Mouse (Mus musculus) mouse embryonic stem cell (cell line): Measurements from ENCODE around the gene Ube2o.
"Not testable (repeated sequence)": the region's sequence is repeated elsewhere in the genome, so short reads cannot be mapped to it uniquely, and the experiment has no call there.

ENCODE experiments used
- in situ Hi-C, 2 experiments: fragments of 300-500 bp; cut with MboI; formaldehyde crosslinking; loops; 1 replicate in 1 of 2; 3 replicates in 1 of 2; pipeline ENCODE4 v1.14.3; 2019 to 2020; ENCODE audit warnings: low sequenced_read_pairs in 2 of 2, low pct_unique_long_range_greater_than_20kb in 1 of 2, mixed read lengths in 1 of 2; ENCODE audit not compliant: unreplicated experiment in 1 of 2

Gene Ube2o

DNA sequence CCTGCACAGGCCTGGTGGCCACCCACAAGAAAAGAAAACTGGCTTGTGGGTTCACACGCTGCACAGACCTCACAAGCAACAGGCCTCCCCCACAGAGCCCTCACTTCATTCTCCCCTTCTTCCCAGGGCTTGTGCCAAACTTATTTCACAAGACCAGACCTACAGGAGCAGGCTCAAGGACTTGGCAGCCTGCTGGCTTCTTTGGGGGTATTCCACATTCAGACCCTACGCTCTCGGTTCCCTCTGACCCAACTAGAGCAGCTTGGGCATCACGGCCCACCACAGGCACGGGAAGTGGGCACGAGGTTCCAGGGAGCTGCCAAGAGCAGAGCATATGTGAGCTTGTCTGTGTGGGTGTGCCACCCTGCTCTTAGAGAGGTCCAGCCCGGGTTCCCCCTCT is 36.4 kb upstream of the Ube2o start:
- in situ Hi-C loops = no loop called here

DNA sequence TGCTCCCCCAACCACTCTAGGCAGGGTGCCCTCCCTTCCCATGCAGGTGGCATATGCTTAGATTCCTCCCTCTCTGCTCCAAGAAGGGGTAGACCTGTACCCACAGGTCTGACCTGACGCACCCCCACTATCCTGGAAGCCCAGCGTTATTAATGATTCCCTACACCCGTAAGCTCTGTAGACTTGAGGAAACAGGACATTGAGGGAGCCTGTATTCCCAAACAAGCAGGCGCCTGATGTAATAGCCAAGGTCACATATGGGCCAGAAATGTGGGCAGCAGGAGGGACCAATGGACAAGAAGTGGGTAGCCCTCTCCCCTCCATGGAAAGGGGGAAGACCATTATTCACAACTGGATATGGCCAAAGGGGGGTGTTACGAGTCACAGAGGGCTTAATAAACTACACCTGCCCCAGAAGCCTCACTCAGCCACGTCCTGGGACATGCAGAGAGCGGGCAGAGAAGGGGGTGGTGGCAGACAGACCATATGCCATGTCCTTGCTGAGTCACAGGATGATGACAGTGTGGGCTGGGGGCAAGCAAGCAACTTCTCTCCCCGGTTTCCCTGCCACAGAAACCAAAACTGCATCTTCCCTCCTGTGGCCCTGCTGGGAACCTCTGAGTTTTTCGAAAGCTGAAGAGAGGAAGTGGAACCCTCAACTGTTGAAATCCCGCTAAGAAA is 35.3 kb upstream of the Ube2o start:
- in situ Hi-C loops = no loop called here

DNA sequence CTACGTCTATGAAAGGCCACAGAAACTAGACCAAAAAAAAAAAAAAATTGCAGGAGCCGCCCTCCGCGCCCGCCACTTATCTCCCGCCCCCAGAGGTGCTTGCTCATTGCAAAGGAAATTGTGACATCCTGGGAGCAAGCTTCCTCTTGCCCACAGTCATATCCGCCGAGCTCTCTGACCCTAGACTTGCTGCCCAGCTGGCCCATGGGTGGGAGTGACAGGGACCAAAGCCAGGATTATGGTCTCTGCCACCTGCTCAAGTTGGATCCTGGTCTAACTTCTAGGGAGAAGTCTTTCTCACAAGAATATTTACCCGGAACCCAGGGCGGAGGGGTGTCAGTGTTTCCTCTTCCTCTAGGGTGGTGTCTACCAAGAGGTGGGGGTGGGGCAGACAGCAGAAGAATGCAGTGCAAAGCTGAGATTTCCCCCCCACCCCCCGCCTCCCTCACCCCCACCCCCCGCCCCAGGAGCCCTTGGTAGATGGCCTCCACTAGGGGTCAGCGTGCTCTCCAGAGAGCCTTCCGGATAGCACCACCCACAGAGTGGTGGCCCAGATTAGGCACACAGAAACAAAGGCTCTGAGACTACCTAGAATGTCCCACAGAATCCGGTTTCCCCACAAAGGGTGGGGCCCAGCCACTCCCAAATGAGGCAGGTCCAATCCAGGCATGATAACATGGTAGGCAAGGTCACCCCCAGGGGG is 34.6 kb upstream of the Ube2o start:
- in situ Hi-C loops = no loop called here

DNA sequence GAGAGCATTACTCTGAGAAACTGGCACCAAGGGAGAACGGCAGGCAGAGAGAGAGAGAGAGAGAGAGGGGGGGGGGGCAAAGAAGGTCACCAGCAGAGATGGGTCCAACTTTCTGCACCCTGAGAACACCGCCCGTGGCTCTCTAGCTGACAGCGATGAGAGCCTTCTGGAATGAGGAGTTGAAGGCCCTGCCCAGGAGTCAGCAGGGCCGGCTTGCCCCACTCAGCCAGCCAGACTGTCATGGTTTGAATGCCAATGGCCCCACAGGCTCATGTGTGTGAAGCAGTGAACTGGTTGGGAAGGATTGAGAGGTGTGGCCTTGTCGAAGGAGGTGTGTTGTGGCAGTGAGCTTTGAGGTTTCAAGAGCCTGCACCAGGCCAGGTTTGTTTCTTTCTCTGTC is 32.0 kb upstream of the Ube2o start:
- in situ Hi-C loops = no loop called here

DNA sequence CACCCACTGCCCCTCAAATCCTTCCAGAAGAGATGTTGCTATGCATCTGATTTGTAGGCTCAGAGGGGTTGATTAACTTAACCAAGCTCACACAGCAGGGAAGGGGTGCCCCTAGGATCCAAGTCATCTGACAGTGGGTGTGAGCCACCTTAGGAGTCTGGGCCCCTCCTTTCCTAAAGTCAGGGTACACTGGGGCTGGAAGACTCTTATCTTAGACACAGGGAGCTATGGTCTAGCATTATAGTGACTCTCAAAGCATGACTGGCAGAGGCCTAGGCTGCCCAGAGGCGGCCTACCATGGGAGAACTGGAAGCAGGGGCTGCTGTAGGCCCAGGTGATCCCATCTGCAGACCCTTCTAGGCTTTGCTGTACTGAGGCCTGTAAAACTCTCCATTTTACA is 31.3 kb upstream of the Ube2o start:
- in situ Hi-C loops = no loop called here

DNA sequence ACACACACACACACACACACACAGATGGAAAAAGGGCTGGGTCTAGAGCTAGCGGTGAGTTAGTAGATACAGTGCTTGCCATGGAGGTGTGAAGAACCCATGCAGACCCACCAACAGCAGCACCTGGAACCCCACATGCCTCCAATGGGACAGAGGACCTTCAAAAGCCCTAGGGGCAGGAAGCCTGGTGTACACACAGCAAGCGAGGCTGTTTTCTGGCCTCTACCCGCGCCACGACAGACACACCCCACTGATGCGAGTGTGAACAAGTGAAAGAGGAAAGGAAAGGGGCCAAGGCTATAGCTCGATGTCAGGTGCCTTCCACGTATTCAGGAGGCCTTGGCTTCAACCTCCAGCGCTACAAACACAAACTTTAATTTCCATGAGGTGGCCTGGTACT is 30.6 kb upstream of the Ube2o start:
- in situ Hi-C loops = no loop called here

DNA sequence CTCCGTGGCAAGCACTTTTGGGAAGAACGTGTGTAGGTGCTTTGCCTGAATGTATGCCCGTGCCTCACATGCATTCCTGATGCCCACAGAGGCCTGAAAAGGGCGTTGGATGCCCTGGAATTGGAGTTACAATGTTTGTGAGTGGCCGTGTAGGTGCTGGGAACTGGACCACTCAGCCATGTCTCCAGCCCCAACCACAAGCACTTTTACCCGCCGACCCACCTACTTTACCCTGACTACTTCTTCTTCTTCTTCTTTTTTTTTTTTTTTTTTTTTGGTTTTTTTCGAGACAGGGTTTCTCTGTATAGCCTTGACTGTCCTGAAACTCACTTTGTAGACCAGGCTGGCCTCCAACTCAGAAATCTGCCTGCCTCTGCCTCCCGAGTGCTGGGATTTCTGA is 29.9 kb upstream of the Ube2o start:
- in situ Hi-C loops = not testable (repeated sequence)

DNA sequence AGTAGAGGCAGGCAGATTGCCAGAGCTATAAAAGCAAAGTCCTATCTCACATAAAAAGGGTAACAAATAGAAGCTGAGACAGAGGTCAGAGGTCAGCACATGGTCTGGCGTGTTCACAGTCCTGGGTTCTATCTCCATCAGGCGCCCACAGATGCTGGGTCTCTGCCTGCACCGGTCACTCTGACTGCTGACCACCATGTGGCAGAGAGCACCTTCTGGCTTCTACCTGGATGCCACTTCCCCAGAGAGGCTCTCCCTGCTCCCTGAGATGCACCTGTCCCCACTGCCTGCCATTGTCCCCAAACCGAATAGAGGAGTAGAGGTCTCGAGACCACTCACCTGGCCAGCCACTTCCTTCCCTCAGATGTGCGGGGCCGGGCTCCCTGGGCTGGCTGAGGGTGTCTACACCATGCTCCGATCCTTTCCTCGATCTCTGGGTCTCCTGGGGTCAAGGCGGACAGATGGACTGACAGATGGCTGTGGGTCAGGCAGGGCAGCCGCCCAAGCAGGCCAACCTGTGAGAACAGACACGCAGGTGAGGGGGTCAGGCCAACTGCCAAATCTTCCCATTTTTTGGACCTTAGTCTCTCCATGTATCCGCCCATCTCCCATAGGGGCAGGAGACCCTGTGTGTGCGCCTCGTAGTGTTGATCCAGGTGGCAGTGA is 28.9 kb upstream of the Ube2o start:
- in situ Hi-C loops = no loop called here

DNA sequence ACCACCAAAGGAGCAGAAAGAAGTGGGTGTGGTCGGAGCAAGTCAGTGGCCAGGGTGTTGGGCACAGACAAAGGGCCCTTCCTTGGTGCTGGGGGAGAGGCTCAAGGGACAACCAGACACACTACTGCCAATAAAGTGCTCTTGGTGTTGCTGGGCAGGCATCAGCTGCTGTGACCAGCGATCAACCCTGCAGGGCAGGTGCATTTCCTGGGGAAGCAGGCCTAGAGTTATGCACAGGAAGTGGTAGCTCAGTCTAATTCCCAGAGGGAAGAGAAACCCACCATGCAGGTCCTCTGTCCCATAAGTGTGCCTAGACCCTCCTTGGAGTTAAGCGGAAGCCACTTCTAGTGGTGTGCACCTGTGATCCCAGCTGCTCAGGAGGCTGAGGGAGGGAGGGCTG is 26.5 kb upstream of the Ube2o start:
- in situ Hi-C loops = no loop called here

DNA sequence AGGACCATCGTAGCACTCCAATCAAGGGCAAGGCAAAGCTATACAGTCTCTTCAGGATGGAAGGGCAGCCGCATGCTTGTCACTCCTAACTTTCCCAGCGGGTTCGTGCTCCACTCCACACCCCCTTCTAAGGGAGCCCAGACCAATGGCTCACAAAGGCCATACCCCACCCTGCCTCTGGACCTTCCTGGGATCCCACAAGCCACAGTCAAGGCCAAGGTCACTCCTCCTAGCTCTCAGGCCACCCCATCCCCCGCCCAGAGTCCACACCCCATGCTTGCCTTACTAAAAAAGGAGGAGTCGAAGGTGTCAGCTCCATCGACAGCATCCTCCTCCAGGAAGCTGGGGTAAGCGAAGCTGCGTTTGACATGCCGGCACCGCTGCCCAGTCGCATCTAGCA is 22.9 kb upstream of the Ube2o start:
- in situ Hi-C loops = no loop called here

DNA sequence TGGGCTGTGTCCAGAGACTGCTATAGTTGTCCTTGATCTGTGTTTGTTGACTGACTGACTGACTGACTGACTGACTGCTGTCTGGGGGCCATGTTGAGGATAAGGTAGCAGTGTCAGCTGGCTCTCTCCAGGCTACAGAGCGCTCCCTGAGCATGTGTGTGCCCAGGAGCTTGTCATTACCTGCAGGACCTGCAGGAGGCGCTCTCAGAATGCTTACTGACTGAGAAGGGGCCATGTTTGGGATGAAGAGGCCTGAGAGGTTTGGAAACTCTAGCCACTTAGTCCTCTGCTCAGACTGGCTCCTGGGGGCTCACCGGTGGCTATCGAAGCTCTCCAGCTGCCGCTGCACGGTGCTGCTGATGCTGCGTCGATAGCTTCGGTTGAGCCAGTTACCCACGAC is 22.1 kb upstream of the Ube2o start:
- in situ Hi-C loops = no loop called here

DNA sequence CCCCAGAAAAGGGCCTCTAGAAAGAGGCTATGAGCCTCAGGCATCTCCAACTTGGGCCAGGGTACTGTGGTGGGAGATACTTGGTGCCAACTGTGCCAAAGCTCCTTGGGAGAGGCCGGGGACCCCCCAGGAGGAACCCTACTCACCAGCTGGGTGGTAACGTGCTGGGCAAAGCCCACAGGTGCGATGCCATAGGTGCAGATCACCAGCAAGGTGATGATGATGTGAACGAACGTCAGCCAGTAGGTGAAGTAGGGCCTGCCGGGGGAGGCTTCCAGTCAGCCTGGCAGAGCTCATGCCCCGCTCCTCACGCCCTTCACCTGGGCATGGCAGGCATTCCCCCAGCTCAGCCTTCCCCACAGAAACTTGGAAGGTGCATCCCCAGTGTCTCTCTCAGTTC is 20.8 kb upstream of the Ube2o start:
- in situ Hi-C loops = no loop called here

DNA sequence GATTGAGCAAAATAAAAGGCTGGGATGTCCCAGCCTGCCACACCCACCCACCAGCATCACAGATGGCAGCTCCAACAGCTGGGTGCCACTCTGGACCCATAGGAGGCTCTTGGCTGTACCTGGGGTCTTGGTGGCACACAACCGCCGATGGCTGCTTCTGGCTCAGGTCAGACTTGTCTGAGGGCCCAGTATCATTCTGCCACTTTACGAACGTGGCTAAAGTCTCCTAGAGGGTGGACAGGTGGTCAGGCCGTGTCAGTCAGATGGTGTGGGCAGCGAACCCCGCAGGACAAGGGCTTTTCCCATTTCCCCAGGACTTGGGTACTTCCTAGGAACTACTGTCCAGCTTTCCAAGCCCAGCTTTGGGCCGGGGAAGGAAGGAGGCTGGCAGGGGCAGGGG is 19.9 kb upstream of the Ube2o start:
- in situ Hi-C loops = no loop called here

DNA sequence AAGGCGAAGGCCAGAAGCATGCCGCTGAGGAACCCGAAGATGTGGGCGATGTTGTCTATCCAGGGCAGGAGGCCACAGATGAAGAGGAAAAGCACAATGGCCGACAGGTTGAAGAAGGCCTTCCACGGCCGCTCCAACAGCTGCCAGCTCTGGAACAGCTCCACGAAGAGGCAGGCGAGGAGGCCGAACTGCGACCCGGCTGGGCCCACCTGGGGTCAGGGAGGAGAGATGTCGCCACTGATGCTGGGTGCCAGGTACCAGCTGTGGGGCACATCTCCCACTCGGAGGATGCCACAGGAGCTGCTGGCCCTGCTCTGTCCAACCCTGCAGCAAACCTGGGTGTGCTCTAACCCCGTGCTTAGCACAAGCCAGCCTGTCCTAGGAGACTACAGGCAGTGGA is 18.0 kb upstream of the Ube2o start:
- in situ Hi-C loops = no loop called here

DNA sequence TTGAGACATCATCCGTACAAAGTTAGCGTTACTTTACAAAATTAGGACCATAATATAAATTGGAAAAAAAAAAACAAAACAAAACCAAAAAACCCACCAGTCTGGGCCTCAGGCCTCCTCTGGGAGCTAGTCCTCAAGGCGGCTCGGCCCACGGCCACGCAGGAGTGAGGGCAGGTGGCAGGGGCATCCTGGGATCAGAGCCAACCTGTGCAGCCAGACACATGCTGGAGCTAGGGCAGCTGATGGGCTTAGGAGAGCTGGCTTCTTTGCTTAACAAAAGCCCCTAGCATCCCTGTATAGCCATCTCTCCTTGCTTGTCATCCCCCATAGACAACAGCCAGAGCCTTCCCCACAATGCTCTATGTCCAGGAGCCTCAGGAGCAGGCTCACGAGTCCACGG is 16.9 kb upstream of the Ube2o start:
- in situ Hi-C loops = no loop called here

DNA sequence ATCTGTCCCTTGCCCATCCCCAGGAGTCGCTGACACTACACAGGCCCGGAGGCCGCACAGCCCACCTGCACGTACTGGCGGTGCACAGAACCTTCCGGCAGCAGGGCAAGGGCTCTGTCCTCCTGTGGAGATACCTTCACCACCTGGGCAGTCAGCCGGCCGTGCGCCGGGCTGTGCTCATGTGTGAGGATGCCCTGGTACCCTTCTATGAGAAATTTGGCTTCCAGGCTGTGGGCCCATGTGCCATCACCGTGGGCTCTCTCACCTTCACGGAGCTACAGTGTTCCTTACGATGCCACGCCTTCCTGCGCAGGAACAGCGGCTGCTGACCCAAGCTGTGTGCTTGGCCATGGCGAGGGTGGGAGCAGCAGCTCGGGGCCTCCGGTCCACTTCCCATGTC is 15.5 kb upstream of the Ube2o start:
- in situ Hi-C loops = no loop called here

DNA sequence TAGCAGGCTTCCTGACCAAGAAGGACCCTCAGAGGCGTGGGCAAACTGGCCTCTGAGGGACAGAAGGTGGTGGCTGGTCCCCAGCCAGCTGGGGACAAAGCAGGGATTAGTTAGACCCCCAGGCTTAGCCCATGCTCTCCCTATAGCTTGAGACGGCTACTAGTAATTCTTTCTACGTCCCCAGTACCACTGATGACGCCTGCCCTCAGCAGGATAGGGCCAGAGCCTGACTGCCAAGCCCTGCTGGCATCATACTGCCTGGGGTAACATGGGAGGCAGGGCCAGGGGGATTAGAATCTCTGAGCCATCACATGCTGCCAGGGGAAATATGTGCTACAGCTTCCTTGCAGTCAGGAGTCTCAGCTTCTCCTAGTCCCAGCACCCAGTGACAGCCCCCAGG is 12.1 kb upstream of the Ube2o start:
- in situ Hi-C loops = no loop called here

DNA sequence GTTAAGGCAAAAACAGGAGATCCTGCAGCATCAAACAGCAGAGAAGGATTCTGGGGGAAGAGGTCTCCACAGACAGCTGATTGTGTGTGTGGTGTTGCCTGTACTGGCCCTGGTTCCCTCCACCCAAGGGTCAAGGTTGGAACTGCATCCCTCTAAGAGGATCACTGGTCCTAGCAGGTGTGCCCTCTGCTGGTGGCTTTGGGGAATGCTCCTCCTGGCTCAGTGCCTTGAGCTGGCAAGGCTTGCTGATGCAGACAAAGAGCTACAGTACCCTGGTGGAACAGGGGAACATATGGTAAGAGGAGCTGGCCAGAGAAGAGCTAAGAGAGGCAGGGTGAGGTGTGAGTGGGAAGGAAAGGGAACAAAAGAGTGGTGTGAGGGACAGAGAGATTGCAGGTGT is 11.2 kb upstream of the Ube2o start:
- in situ Hi-C loops = no loop called here

DNA sequence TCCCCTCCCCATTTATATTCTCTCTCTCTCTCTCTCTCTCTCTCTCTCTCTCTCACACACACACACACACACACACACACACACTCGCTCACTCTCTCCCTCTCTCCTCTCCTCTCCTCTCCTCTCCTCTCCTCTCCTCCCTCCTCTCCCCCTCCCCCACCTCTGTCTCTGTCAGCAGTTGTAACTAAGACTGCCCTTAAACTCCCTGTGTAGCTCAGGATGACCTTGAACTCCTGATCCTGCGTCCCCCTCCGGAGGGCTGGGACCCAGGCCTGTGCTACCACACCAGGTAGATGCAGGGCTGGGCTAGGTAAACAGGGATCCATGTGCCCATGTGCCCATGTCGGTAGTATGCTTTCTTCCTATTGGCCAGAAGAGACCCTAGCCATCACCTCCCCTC is 10.4 kb upstream of the Ube2o start:
- in situ Hi-C loops = no loop called here

DNA sequence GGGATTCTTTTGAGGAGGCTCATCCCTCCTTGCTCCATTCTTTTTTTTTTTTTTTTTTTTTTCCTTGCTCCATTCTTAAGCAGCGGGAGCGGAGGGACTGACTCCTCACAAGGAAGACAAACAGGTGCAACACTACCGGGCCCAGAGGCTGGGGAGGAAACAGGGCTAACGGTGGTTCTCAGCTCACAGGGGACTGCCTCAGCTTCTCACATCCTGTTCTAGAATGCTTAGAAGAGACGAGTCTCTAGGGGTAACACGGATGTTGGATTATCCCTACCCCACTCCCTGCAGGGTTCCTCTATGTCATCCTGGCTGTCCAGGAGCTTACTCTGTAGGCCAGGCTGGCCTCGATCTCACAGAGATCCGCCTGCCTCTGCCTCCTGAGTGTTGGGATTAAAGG is 8.3 kb upstream of the Ube2o start:
- in situ Hi-C loops = no loop called here
